Mouse (Mus musculus): ENCODE data around the gene Hoxd12. TPM values are rescaled to one million over a fixed set of nuclear protein-coding genes. Genes with fewer than 3 reads are reported as not detected.

Hoxd12 gene
- polyA plus RNA-seq, 1 experiment, result not detected

GRCm38 (mm10) chr2:74715504-74716241, 40.9 kb downstream of the Hoxd12 start:
- no peaks in the 10 kb centered on the region for H3K9me3 ChIP-seq (ENCODE audit: control insufficient read depth, low read length)
- H3K27me3 ChIP-seq (ENCODE audit: control insufficient read depth), result peaks cover 86% of the 10 kb centered on the region
- H3K4me3 ChIP-seq (replicated peaks), result no peak overlapping the region
- no peaks in the 10 kb centered on the region for H3K36me3 ChIP-seq (ENCODE audit: control insufficient read depth)
- H3K4me1 ChIP-seq (ENCODE audit: control insufficient read depth), result peaks cover 1% of the 10 kb centered on the region; the same call in 1 of the 2 replicates
- TF ChIP-seq GATA1 (IDR thresholded peaks at IDR 0.05; ENCODE audit: low read length), result no peak
- no peak for TF ChIP-seq TAL1 (IDR thresholded peaks at IDR 0.05; ENCODE audit: low read length)

DNA sequence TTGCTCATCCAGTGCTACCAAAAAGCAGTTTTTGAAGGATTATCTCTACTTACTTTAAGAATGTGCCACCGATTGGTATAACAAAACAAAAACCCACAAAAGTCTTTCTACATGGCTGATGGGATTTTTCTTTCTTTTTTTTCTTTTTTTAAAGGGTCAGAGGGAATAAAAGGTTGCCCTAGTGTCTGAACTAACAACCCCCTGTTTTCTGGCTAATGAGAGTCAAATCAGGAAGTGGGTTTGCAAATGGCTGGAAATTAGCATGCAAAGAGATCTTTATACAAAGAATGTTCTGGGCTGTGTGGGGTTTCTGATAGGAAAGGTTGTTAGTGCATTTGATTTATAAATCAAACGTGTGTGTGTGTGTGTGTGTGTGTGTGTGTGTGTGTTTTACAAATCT, 45.6 kb downstream of the Hoxd12 start:
- TF ChIP-seq GATA1 (IDR thresholded peaks at IDR 0.05; ENCODE audit: low read length), result no peak
- no peak for TF ChIP-seq TAL1 (IDR thresholded peaks at IDR 0.05; ENCODE audit: low read length)

DNA sequence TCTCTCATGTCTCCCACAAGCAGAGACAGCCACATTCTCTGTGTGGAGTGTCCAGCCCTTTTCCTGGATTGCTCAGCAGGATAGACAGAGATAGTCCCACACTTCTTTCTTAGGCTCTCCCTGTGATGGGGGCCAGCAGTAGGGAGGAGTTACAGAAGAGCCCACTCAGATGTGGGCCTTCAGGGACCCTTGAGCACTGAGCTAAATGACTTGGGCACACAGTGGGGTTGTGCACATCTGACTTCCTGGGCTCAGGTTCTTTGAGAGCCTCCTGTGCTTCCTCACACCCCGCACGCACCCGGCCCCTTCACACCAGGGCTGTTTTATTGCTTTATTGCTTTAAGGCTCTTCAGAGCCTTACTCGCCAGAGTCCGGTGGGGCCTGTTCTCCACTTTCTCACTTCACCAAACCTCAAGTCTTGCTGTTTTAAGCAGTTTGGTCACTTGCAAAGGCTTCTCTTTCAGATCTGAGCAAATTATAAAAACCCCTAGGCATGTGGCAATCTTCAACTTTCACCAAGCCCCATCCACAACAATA, 46.2 kb downstream of the Hoxd12 start:
- H3K36me3 ChIP-seq (ENCODE audit: control insufficient read depth), result no peaks in the 10 kb centered on the region
- TF ChIP-seq TAL1 (IDR thresholded peaks at IDR 0.05; ENCODE audit: low read length) (no peak), GATA1 (IDR thresholded peaks at IDR 0.05; ENCODE audit: low read length) (no peak)
- H3K9me3 ChIP-seq (ENCODE audit: control insufficient read depth, low read length), result no peaks in the 10 kb centered on the region
- peaks cover 86% of the 10 kb centered on the region for H3K27me3 ChIP-seq (ENCODE audit: control insufficient read depth)
- H3K4me3 ChIP-seq (replicated peaks), result no peak overlapping the region
- no peaks in the 10 kb centered on the region for H3K4me1 ChIP-seq (ENCODE audit: control insufficient read depth)

More for the DNA sequence above, 45.6 kb downstream of the Hoxd12 start:
- no peaks in the 10 kb centered on the region for H3K36me3 ChIP-seq (ENCODE audit: control insufficient read depth)
- H3K9me3 ChIP-seq (ENCODE audit: control insufficient read depth, low read length), result no peaks in the 10 kb centered on the region
- H3K4me1 ChIP-seq (ENCODE audit: control insufficient read depth), result peaks cover 1% of the 10 kb centered on the region; the same call in 1 of the 2 replicates
- H3K4me3 ChIP-seq (replicated peaks), result no peak overlapping the region
- peaks cover 86% of the 10 kb centered on the region for H3K27me3 ChIP-seq (ENCODE audit: control insufficient read depth)

DNA sequence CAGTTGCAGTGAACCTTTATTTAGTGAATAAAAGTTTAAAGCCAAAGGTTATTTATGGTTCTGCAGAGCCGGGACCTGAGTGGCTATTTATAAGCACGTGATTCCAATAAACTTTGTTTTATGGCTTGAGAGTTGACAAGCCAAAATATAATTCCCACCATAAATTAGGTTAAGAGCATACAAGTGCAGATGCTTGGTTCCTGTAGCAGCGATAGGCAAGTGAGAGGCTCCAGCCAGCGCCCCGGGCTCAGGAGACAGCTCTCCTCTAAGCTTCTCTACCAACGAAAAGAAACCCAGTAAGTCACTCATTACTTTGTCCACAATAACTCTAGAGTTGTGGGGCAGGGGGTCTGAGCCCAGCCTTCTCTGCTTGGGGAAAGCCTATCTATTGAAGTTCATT, 47.1 kb downstream of the Hoxd12 start:
- no peaks in the 10 kb centered on the region for H3K9me3 ChIP-seq (ENCODE audit: control insufficient read depth, low read length)
- no peaks in the 10 kb centered on the region for H3K4me1 ChIP-seq (ENCODE audit: control insufficient read depth)
- H3K27me3 ChIP-seq (ENCODE audit: control insufficient read depth), result peaks cover 88% of the 10 kb centered on the region
- TF ChIP-seq GATA1 (IDR thresholded peaks at IDR 0.05; ENCODE audit: low read length) (no peak), TAL1 (IDR thresholded peaks at IDR 0.05; ENCODE audit: low read length) (no peak)
- H3K4me3 ChIP-seq (replicated peaks), result no peak overlapping the region
- H3K36me3 ChIP-seq (ENCODE audit: control insufficient read depth), result no peaks in the 10 kb centered on the region

GRCm38 (mm10) chr2:74722949-74723348, 48.1 kb downstream of the Hoxd12 start:
- no peak for TF ChIP-seq GATA1 (IDR thresholded peaks at IDR 0.05; ENCODE audit: low read length)
- no peak for TF ChIP-seq TAL1 (IDR thresholded peaks at IDR 0.05; ENCODE audit: low read length)
- H3K9me3 ChIP-seq (ENCODE audit: control insufficient read depth, low read length), result no peaks in the 10 kb centered on the region
- H3K4me3 ChIP-seq (replicated peaks), result no peak overlapping the region
- H3K36me3 ChIP-seq (ENCODE audit: control insufficient read depth), result no peaks in the 10 kb centered on the region
- peaks cover 89% of the 10 kb centered on the region for H3K27me3 ChIP-seq (ENCODE audit: control insufficient read depth)
- no peaks in the 10 kb centered on the region for H3K4me1 ChIP-seq (ENCODE audit: control insufficient read depth)

GRCm38 (mm10) chr2:74724244-74725015, 49.6 kb downstream of the Hoxd12 start:
- Histone ChIP-seq H3K4me3 (replicated peaks) (no peak overlapping the region), H3K36me3 (ENCODE audit: control insufficient read depth) (no peaks in the 10 kb centered on the region), H3K9me3 (ENCODE audit: control insufficient read depth, low read length) (no peaks in the 10 kb centered on the region), H3K4me1 (ENCODE audit: control insufficient read depth) (no peaks in the 10 kb centered on the region), H3K27me3 (ENCODE audit: control insufficient read depth) (peaks cover 96% of the 10 kb centered on the region)
- TF ChIP-seq TAL1 (IDR thresholded peaks at IDR 0.05; ENCODE audit: low read length) (no peak), GATA1 (IDR thresholded peaks at IDR 0.05; ENCODE audit: low read length) (no peak)

GRCm38 (mm10) chr2:74725171-74725570, 50.4 kb downstream of the Hoxd12 start:
- peaks cover 94% of the 10 kb centered on the region for H3K27me3 ChIP-seq (ENCODE audit: control insufficient read depth)

DNA sequence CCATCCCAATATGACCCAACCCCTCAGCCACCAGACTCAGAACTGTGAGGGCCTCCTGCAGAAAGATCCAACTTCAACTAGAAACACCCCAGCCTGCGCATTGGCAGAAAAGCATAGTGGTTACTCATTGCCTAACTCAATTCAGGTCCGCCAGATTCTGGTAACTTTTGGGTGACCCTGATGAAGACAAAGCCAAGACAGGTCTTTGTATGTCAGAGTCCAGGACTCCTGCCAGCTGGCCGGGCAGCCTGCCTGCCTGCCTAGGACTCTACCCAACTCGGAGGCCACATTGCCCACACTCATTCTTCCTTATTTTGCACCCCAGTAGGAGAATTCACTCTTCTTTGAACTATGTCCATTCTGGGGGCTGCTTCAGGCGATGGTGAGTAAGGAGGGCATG, 51.7 kb downstream of the Hoxd12 start, which contains the start of gene Gm28230:
Gene Gm28230 (plus strand): TSS at position 178 of the 400 bp plus-strand sequence.
- no peaks in the 10 kb centered on the region for H3K36me3 ChIP-seq (ENCODE audit: control insufficient read depth)
- TF ChIP-seq GATA1 (IDR thresholded peaks at IDR 0.05; ENCODE audit: low read length) (no peak), TAL1 (IDR thresholded peaks at IDR 0.05; ENCODE audit: low read length) (no peak)
- peaks cover 99% of the 10 kb centered on the region for H3K27me3 ChIP-seq (ENCODE audit: control insufficient read depth)

More at GRCm38 (mm10) chr2:74725171-74725570, 50.4 kb downstream of the Hoxd12 start:
- H3K9me3 ChIP-seq (ENCODE audit: control insufficient read depth, low read length), result no peaks in the 10 kb centered on the region
- no peak for TF ChIP-seq GATA1 (IDR thresholded peaks at IDR 0.05; ENCODE audit: low read length)
- TF ChIP-seq TAL1 (IDR thresholded peaks at IDR 0.05; ENCODE audit: low read length), result no peak
- no peaks in the 10 kb centered on the region for H3K4me1 ChIP-seq (ENCODE audit: control insufficient read depth)
- H3K4me3 ChIP-seq (replicated peaks), result no peak overlapping the region
- no peaks in the 10 kb centered on the region for H3K36me3 ChIP-seq (ENCODE audit: control insufficient read depth)

More for the DNA sequence above, 51.7 kb downstream of the Hoxd12 start, which contains the start of gene Gm28230:
- H3K4me3 ChIP-seq (replicated peaks), result no peak within 1 kb of the TSS
- H3K4me1 ChIP-seq (ENCODE audit: control insufficient read depth), result no peaks in the 10 kb centered on the region
- no peaks in the 10 kb centered on the region for H3K9me3 ChIP-seq (ENCODE audit: control insufficient read depth, low read length)

All from erythroblast, embryonic 14.5 days (primary cell).